Mouse (Mus musculus) liver, embryonic 16.5 days (tissue): ENCODE measurements at regions not wholly inside any gene's neighbourhood (a gene's known extent, or its start where the extent isn't known, plus 50 kb on each side); places are given as distances from the start of the nearest gene placed in this dataset.

ENCODE experiments used
- ATAC-seq: fragments of 200-750 bp; cut with Nextera tagmentation; 2 replicates; pipeline ENCODE4 v1.8.0; 2017; ENCODE audit warnings: low read depth, mild to moderate bottlenecking, moderate number of reproducible peaks, moderate library complexity
- H3K27ac ChIP-seq: fragments of 300-500 bp; sonication (generic); 2 replicates; pipeline ENCODE4 v1.5.1; 2014; ENCODE audit warnings: mild to moderate bottlenecking, low read length
- H3K27me3 ChIP-seq: fragments of 300-500 bp; sonication (generic); 2 replicates; pipeline ENCODE4 v1.6.1; 2014; ENCODE audit warnings: low read depth, low read length, mixed read lengths; ENCODE audit not compliant: control insufficient read depth, insufficient read depth
- H3K36me3 ChIP-seq: fragments of 300-500 bp; sonication (generic); 2 replicates; pipeline ENCODE4 v1.6.1; 2014; ENCODE audit warnings: mild to moderate bottlenecking; ENCODE audit not compliant: control insufficient read depth, insufficient read depth
- H3K4me1 ChIP-seq: fragments of 300-500 bp; sonication (generic); 2 replicates; pipeline ENCODE4 v1.6.1; 2014; ENCODE audit warnings: low read depth, low read length, mixed read lengths; ENCODE audit not compliant: control insufficient read depth
- H3K4me2 ChIP-seq: fragments of 300-500 bp; sonication (generic); 2 replicates; pipeline ENCODE4 v1.6.1; 2014; ENCODE audit warnings: low read depth, low read length, mixed read lengths
- H3K4me3 ChIP-seq: fragments of 300-500 bp; sonication (generic); 2 replicates; pipeline ENCODE4 v1.5.1; 2014; ENCODE audit warnings: low read depth, mild to moderate bottlenecking, low read length
- H3K9ac ChIP-seq: fragments of 300-500 bp; sonication (generic); 2 replicates; pipeline ENCODE4 v1.6.1; 2014; ENCODE audit warnings: low read depth, low read length
- H3K9me3 ChIP-seq: fragments of 300-500 bp; sonication (generic); replicated peaks from 2 replicates; pipeline ENCODE4 v1.6.1; 2016; ENCODE audit warnings: low read length; ENCODE audit not compliant: control insufficient read depth
- WGBS: fragments of 180-500 bp; shearing (Covaris S2); extraction: QIAGEN DNeasy Blood & Tissue Kit; methylation state at CpG from one replicate; pipeline ENCODE4 v1.1.7; 2014; ENCODE audit not compliant: insufficient replicate concordance; 5-methylcytosine and 5-hydroxymethylcytosine counted together

DNA sequence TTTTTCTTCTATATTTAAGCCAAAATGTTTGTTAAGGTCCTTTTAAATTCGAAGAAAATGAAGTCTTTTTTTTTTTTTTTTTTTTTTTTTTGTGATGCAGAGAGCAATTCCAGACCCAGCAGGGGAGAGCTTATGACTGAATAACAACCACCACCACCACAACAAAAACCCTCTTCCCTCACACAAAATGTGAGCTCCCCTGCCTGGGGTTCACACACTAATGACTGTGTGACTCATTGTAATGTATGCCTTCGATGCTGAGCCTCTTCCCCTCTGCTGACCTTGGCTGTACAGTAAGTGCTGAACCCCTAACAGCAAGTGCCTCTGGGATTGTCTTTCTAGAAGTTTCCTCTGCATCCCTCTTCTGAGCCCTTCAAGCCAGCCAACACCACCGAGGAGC lies 383.6 kb downstream of the Pdcd6ip start:
- no peaks in the 10 kb centered on the region for H3K36me3 ChIP-seq
- H3K4me3 ChIP-seq = no peak overlapping the region
- WGBS = 31% methylated on average over 3 of the region's 3 CpGs

GRCm38 (mm10) chr9:113309707-113310574 lies 398.1 kb downstream of the Pdcd6ip start:
- Histone ChIP-seq H3K27me3 (no peaks in the 10 kb centered on the region), H3K9me3 (no peaks in the 10 kb centered on the region), H3K4me1 (no peaks in the 10 kb centered on the region), H3K4me2 (no peak overlapping the region), H3K9ac (no peak overlapping the region), H3K4me3 (no peak overlapping the region), H3K36me3 (no peaks in the 10 kb centered on the region), H3K27ac (no peak overlapping the region)
- no peak for ATAC-seq
- WGBS = 53% methylated on average over 7 of the region's 7 CpGs

More for the DNA sequence above, 383.6 kb downstream of the Pdcd6ip start:
- ATAC-seq = no peak
- H3K9me3 ChIP-seq = no peaks in the 10 kb centered on the region
- no peak overlapping the region for H3K27ac ChIP-seq
- no peaks in the 10 kb centered on the region for H3K4me1 ChIP-seq
- no peak overlapping the region for H3K9ac ChIP-seq
- H3K4me2 ChIP-seq = no peak overlapping the region
- H3K27me3 ChIP-seq = no peaks in the 10 kb centered on the region

- WGBS = 37% methylated on average over 4 of the region's 4 CpGs
- no peak for ATAC-seq
- H3K4me1 ChIP-seq = no peaks in the 10 kb centered on the region
- H3K4me2 ChIP-seq = no peak overlapping the region
- H3K9me3 ChIP-seq = no peaks in the 10 kb centered on the region
- H3K27me3 ChIP-seq = no peaks in the 10 kb centered on the region
- H3K27ac ChIP-seq = no peak overlapping the region
- no peak overlapping the region for H3K9ac ChIP-seq
- H3K4me3 ChIP-seq = no peak overlapping the region
- H3K36me3 ChIP-seq = no peaks in the 10 kb centered on the region
Measured at GRCm38 (mm10) chr9:113305761-113306160, 402.3 kb downstream of the Pdcd6ip start.

DNA sequence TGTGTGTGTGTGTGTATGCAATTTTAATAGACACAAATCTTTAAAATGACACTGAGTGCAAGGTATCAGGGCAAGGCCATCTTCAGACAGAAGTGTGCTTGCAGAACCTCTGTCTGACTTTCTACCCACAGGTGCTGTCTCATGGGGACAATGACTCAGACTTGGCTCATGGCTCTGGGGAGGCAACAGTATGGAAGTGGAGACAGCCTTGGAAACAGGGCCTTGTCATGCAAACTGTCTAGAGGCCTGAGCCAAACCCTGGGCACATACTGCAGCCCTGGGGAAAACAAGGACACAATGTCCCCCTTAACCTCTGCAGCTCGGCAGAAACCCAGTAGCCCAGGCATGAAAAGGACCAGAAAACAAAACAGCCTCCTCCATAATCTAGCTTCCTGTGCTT lies 405.6 kb downstream of the Pdcd6ip start:
- no peak overlapping the region for H3K9ac ChIP-seq
- WGBS = 33% methylated on average over 1 of the region's 1 CpGs

GRCm38 (mm10) chr9:113300846-113301245 lies 407.2 kb downstream of the Pdcd6ip start:
- Histone ChIP-seq H3K27ac (no peak overlapping the region), H3K9ac (no peak overlapping the region), H3K36me3 (no peaks in the 10 kb centered on the region), H3K27me3 (no peaks in the 10 kb centered on the region), H3K9me3 (no peaks in the 10 kb centered on the region), H3K4me3 (no peak overlapping the region), H3K4me2 (no peak overlapping the region), H3K4me1 (no peaks in the 10 kb centered on the region)
- ATAC-seq = no peak
- WGBS = 0% methylated on average over 2 of the region's 2 CpGs

More for the DNA sequence above, 405.6 kb downstream of the Pdcd6ip start:
- Histone ChIP-seq H3K27me3 (no peaks in the 10 kb centered on the region), H3K9me3 (no peaks in the 10 kb centered on the region), H3K27ac (no peak overlapping the region), H3K36me3 (no peaks in the 10 kb centered on the region), H3K4me3 (no peak overlapping the region), H3K4me2 (no peak overlapping the region), H3K4me1 (no peaks in the 10 kb centered on the region)
- ATAC-seq = no peak

GRCm38 (mm10) chr9:113299900-113300299 lies 408.2 kb downstream of the Pdcd6ip start:
- Histone ChIP-seq H3K36me3 (no peaks in the 10 kb centered on the region), H3K4me1 (no peaks in the 10 kb centered on the region), H3K27ac (no peak overlapping the region), H3K4me2 (no peak overlapping the region), H3K4me3 (no peak overlapping the region), H3K9ac (no peak overlapping the region), H3K9me3 (no peaks in the 10 kb centered on the region), H3K27me3 (no peaks in the 10 kb centered on the region)
- ATAC-seq = no peak
- WGBS = 22% methylated on average over 3 of the region's 3 CpGs

DNA sequence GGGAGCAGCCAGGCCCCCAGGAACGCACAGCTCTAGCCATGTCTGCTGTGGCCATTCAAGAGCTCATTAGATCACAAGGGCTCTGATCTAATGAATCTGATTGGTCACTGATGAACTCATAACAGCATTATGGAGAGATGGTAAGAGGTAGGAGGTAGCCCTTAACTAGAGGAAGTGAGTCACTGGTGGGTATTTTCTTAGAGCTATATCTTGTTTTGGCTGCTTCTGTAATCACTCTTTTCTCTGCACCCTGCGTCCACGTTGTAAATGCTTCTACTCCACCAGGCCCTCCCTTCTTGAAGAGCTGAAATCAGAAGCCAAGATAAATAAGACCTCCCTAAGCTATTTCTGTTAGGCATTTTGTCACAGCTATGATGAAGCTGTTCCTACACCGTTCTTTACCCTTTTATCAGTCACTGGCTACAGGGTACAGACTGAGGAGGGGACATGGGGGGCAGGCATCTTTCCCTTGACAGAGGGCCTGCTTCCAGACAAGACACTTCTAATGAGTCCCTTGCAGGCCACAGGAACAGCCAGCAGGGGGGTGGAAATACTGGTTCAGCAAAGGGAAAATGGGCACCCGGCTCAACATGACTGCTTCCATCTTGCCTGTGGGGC lies 412.1 kb downstream of the Pdcd6ip start:
- Histone ChIP-seq H3K9ac (no peak overlapping the region), H3K27ac (no peak overlapping the region), H3K9me3 (no peaks in the 10 kb centered on the region), H3K4me1 (no peaks in the 10 kb centered on the region), H3K4me3 (no peak overlapping the region), H3K27me3 (no peaks in the 10 kb centered on the region), H3K36me3 (no peaks in the 10 kb centered on the region), H3K4me2 (no peak overlapping the region)
- ATAC-seq = no peak
- WGBS = 57% methylated on average over 5 of the region's 5 CpGs

DNA sequence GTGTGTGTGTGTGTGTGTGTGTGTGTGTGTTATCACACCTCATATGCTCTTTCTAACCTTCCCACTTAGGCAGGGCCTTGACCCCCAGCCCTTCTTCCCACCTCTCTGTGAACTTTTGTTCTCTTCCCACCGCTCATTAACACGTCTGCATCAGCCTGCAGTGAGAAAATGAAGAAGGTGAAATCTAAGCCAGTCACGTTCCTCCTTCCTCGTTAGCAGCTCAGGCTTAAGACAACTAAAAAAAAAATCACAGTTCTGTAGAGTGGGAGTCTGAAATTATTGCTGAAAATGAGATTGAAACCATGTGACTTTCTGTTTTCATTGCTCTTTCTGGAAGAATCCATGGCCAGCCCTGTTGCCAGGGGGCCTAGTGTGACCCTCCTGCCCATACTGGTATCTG lies 420.7 kb downstream of the Pdcd6ip start:
- no peak for ATAC-seq
- H3K27ac ChIP-seq = no peak overlapping the region
- no peak overlapping the region for H3K9ac ChIP-seq
- H3K36me3 ChIP-seq = no peaks in the 10 kb centered on the region
- WGBS = 32% methylated on average over 4 of the region's 4 CpGs
- H3K27me3 ChIP-seq = no peaks in the 10 kb centered on the region
- no peaks in the 10 kb centered on the region for H3K9me3 ChIP-seq
- H3K4me2 ChIP-seq = no peak overlapping the region
- no peak overlapping the region for H3K4me3 ChIP-seq
- H3K4me1 ChIP-seq = no peaks in the 10 kb centered on the region

DNA sequence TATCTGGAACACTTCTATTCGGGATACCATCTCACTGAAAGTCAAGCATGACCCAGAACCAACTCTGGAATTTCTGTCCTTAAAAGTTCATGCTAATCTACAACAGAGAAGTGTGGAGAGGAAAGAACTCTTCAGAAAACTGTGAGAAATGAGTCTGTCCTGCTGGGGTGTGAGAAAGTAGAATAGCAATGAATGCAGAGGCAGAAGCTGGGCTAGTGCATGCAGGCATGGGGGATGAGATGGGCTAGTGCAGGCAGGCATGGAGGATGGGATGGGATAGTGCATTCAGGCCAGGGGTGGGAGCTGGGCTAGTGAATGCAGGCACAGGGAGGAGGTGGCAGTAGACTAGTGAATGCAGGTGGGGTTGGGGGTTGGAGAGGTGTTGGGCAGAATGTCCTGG lies 424.8 kb downstream of the Pdcd6ip start:
- no peak overlapping the region for H3K27ac ChIP-seq
- H3K4me2 ChIP-seq = no peak overlapping the region
- 21% methylated on average over 1 of the region's 1 CpGs for WGBS
- no peaks in the 10 kb centered on the region for H3K9me3 ChIP-seq
- no peaks in the 10 kb centered on the region for H3K4me1 ChIP-seq
- H3K4me3 ChIP-seq = no peak overlapping the region
- ATAC-seq = no peak
- H3K36me3 ChIP-seq = no peaks in the 10 kb centered on the region
- no peaks in the 10 kb centered on the region for H3K27me3 ChIP-seq
- H3K9ac ChIP-seq = no peak overlapping the region
